Mouse (Mus musculus) small intestine, adult 2 months (tissue): ENCODE data around the gene Macrod1.

ENCODE experiments used
- CTCF ChIP-seq: fragments of 200-500 bp; IDR thresholded peaks from 2 replicates; pipeline ENCODE4 v1.5.1; 2012; ENCODE audit warnings: low read depth, mild to moderate bottlenecking, control low read depth, inconsistent platforms, low read length, moderate library complexity, mixed read lengths; ENCODE audit not compliant: insufficient replicate concordance, insufficient read length; ENCODE audit errors: extremely low read depth
- POLR2A ChIP-seq: fragments of 200-500 bp; IDR thresholded peaks from 2 replicates; pipeline ENCODE4 v1.6.1; 2012; ENCODE audit warnings: low read depth, mild to moderate bottlenecking, control low read depth, inconsistent platforms, low read length, moderate library complexity

DNA sequence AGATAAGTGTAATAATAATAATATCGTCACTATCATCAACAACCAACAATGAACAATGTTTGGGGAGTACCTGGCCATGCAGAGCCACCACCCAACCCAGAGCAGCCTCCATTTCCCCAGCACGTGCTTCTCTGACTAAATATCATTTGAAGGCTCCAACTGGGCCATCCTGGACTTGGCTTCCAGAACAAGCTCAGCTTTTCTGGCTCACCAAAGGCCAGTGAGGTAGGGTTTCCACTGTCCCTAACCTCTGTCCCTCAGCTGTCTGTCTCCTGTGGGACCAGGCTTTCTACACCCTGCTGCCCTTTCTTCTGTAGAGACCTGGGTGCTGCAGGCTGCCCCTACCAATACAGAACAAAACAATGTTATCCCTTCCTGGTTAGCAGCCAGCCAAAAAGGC lies 50.0 kb downstream of the Macrod1 start:
- TF ChIP-seq CTCF (no peak), POLR2A (no peak)
